Mouse (Mus musculus) T-helper 1 cell (primary cell): ENCODE measurements at regions not wholly inside any gene's neighbourhood (a gene's known extent, or its start where the extent isn't known, plus 50 kb on each side); places are given as distances from the start of the nearest gene placed in this dataset.

ENCODE experiments used
- in situ Hi-C: fragments of 300-600 bp; cut with MboI, MseI; formaldehyde crosslinking; loops from one replicate; pipeline ENCODE4 v1.15.1; 2025; ENCODE audit warnings: high pct_unique_total_duplicates

DNA sequence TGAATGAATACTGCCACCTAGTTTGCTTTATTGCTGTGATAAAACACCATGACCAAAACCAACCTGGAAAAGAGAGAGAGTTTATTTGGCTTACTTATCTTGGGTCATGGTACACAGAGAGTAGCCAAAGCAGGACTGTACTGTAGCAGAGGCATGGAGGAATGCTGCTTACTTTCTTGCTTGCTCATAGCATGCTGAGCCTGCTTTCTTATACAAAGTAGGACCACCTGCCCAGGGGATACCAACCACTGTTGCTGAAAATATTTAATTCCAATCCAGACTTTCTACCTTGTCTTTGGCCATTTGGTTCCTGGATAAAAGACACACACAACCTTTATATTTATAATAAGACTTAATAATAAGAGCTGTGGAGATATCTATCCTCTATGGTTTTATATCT is 142.2 kb upstream of the Cdkn2b start:
- in situ Hi-C loops, result no loop called here

DNA sequence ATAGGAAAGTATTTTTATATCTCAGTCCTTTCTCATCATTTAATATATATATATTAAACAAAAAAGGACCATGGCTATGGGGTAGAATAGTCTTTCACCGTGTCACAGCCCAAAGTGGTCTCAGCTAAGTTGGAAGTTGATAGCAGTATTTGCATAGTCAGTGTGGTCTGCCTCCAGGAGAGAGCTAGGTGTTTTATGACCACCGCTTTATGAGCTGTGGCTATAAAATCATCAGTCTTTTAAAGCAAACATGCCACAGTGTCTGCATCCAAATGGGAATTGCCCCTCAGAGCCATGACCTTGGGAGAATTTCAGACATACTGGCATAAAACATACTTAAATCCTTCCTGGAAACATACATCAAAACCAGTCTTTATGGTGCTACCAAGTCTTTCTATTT is 140.9 kb upstream of the Cdkn2b start:
- in situ Hi-C loops, result no loop called here

DNA sequence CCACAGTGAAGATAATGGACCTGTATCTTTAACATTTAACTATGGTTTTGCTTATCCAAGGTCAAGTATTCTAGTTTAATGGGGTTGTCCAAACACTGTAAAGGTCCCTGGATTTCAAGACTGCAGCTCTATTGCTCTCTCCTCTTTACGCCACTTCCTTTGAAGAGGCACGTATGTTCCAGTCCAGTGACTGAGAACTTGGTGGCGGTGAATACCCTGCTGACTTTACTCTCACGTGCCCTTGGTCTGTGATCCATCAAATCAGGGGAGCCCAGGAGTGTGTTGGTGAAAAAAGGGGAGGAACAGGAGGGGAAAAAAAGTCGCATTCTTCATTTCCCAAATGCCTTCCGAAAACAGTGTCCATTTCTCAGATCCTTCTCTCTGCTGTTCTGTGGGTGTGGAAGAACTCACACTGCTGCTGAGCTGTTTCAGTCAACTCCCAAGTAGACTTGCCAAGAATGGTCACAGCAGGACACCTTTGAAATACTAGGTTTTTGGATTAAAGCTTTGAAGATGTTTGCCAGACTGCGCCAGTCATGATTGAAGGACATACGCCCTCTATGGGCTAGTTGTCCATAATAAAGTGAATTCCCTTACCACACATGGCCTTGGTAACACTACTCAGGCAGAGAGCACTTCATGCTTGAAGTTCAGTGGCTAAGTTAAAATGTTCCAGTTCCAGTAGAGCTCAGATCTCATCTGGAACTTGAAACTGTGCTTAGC is 136.1 kb upstream of the Cdkn2b start:
- in situ Hi-C loops, result no loop called here

DNA sequence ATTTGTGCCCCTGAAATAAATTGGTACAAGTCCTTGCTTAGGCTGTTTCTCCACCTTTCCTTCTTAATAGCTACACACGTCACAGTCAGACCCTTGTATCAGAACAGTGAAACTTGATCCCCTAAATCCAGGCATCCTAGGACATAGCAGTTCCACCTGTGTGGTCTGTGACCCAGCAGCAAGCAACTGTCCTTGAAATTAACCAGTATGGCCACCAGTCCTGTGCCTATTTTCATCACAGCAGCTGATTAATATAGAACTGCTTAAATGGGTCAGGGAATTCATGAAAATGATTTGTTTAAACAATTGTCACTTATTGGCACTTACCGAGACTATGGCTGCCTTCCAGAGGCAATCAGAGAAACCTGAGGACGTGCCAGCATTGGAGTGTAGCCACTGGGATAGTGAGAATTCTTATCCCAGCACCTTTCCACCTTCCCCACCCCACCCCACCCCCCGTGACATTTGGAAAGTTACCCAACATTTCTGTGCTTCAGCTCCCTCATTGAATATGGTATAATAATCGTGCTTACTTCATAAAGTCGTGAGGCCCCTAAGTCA is 135.4 kb upstream of the Cdkn2b start:
- in situ Hi-C loops, result no loop called here

DNA sequence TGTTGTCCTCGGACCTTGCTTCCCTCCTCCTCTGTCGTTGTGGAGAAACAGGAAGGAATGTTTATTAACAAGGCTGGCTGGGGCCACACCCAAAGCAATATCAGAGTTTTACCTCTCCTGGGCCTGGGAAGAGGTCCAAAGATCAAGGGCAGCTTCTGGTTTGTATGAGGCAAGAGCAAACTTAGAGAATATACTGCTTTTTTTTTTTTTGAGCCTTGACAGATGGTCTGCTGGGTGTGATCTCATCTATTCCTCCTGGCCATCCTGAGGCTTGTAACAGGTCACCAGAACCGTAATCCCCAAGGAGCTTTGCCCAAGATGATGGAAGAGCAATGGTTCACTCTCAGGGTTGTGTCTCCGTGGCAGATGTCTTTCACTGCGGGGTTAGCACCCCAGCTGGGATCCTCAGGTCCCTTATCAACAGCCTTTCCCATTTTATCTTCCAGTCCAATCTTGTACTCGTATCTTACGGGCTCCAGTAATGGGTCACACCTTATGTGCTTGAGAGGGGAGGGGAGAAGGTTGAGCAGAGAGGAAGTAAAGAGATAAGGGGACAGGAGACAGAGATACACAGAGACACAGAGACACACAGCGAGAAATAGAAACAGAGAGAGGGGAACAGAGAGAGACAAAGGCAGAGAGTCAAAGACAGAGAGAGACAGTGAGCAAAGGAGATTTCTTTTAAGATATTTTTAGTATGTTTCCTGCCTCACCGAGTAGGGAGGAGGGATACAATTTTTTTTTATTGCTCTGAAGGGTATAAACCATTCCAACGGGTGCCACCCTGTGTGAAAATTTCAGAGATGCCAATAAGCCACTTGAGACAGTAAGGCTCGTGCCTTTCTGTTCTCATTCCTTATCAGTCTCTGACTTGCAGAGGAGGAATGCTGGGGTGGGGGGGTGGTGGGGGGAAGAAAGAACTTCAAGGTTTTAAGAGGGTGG is 134.6 kb upstream of the Cdkn2b start:
- in situ Hi-C loops, result no loop called here

DNA sequence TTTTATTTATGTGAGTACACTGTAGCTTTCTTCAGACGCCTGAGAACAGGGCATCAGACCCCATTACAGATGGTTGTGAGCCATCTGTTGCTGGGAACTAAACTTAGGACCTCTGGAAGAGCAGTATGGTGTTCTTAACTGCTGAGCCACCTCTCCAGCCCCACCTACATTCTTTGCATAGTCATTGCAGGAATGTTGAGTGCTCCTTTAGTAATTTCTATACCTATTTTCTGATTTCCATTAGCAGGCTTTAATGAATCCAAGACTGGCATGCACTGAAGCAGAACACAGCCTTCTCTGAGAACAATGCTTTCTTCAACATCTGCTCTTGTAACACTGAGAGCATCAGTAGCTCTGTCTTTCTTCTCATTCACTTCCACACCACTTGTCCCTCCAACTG is 131.7 kb upstream of the Cdkn2b start:
- in situ Hi-C loops, result no loop called here

DNA sequence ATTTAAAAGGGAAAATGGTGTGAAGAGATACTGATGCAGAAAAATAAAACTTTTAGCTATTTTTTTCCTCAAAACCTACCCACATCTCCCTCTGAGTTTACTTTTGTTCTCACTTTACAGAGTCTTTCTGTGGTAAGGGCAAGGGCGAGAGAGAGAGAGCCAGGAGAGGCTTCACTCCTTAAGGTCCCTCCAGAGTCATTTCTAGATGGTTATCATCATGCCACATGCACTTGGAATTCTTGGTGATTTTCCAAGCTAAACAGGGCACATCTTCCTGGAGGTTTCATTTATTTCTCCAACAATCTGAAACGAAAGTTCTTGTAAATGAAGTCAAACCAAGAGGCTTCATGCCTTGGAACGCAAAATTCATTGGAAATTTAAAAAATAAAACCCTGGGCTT is 130.0 kb upstream of the Cdkn2b start:
- in situ Hi-C loops, result no loop called here

DNA sequence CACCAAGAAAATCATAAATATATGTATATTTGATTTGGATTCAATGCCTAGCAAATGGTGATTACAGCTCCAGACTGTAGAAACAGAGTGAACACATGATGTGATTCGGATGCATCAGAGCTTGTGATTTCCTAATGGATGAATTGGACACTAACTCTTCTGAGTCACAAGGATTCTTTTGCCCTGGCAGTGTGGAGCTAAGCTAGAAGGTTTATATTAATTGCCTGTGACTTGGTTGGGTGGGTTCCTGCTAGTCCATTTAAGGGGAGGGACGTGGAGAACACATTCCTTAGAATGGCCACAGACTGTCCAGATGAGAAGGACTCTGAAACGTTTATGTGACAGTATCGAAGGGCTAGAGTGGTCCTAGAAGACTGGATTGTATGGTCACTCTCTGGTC is 129.5 kb upstream of the Cdkn2b start:
- in situ Hi-C loops, result no loop called here

DNA sequence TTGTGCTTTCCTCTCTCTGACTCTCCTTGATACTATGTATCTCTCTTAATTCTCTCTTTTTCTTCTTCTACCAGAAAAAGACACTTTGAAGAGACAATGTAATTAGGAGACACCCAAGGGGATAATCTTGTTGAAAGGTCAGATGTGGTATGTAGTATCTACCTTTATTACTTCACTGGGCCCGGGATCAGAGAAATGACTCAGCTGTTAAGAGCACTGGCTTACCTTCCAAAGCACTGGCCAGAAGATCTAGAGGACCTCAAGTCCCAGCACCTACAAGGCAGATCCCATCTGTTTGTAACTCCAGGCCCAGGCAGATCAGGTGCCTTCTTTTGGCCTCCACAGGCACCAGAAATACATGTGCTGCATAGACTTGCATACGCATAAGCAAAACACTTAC is 127.8 kb upstream of the Cdkn2b start:
- in situ Hi-C loops, result no loop called here

DNA sequence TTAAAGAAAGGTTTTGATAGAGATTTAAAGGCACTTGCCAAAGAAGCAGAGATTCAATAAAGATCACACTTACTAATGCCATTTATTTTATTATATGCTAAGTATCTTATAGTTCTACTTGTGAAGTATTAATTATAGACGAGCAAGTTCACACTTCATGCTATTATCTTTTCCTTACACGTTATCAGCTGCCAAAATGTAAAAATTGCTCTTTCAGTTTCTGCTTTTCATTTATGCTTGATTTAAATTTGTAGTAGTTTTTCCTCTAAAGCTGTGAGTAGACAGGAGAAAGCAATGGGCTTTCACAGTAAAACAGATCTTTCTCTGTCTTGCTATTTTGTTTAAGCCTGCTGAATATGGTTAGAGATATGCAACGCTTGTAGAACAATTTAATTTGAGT is 125.9 kb upstream of the Cdkn2b start:
- in situ Hi-C loops, result no loop called here

DNA sequence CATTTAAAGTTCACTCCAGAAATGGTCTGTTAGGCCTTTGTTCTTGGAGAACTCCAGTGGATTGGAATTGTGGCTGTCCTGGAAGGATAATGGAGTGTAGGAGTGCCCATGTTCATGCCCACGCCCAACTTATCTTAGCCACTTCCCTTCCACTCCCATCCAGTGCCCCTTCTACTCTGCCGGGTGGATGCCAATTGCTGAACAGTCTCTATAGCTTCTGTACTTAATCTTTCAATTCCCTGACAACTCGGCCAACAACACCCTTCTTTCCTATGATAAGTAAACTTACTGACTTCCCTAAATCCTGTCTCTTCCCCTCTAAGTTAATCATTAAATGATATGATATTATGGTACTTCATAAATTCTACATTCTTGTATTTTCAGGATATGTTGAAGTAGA is 123.3 kb upstream of the Cdkn2b start:
- in situ Hi-C loops, result no loop called here

DNA sequence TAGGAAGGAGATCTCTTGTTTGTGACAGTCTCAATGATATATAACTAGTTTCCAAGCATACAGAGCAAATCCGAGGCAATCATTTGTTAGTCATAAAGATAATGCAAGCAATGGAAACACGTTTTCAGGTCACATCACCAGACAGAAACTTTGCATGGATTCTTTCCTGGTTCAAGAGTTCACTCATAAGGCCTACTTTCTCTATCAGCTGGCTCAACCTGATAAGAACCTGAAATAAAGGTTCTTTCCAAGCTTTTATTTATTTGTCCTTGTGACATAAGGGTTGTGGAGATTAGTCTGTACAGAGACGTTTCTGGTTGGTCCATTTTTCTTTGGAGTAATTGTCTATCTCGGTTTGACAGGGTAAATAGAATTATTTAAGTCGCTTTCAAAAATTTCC is 122.7 kb upstream of the Cdkn2b start:
- in situ Hi-C loops, result no loop called here

DNA sequence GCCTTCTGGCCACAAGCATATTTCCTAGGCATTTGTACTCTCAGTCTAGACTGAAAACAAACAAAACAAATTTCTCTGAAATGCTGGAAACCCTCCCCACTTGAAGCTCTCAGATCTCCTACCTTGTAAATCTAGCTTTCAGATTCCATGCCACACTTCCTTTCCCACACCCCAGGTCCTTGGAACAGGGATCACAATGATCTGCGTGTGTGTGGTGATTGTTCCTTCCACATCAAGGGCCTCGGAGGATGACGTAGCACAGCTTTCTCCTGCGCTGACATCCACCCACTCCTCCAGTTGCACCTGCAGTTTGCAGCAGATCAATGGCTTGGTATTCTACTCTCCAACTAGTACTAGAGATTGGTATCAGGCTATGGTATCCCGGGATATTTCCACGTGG is 120.7 kb upstream of the Cdkn2b start:
- in situ Hi-C loops, result no loop called here

DNA sequence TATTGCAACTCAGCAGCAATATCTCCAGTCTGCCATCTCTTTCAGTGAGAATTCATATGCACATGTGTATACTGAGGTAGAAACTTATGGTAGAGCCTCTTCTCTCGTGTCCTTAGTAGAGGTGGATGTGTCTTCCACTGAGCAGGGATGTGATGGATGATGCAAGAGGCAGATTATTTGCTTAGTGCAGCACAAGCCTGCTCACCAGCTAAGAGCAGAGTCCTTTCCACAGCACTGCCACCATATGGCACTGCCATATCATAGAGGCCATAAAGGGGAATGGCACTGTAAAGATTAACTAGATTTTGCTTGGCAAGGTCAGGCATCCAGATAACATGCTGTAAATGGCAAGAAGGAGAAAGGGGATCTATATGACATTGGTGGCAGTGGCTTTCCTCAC is 117.6 kb upstream of the Cdkn2b start:
- in situ Hi-C loops, result no loop called here

DNA sequence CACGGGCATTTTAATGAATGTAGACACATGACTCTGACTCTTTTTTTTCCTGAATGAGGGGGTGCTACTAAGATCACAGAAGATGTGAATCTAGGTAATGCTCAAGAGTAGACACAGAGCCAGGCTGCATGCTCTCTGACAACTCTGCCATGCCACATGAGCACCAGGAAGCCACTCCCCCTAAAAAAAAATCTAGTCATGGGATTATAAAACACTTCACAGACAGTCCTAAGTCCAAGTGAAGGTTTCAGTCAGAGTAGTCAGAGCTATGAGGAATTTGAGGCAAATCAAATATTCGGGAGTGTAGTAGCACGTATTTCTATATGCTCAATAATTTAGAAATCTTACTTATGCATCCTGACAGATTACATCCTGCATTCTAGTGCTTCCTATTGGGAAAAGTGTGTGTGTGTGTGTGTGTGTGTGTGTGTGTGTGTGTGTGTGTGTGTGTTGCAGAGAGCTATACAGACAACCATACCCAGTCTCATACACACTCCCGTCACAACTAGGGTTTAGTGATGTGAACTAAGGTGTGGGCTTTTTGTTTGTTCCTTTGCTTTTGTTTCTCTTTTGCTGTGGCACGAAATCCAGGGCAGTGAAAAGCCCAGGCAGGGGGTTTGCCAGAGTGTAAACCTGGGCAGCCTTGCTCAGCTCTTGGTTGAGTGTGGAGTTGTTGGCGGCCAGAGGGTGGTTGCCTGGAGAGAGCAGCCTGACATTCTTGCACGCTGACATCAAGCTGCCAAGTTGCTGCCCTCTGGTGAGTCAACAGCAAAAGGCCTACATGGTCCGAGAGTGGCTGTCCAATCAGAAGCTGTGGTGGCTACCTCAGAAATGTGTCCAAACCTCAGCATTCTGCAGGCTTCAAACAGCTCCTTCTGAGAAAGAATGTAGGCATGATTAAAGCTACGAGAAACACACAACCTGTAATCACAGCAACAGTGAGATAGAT is 116.8 kb upstream of the Cdkn2b start:
- in situ Hi-C loops, result no loop called here

DNA sequence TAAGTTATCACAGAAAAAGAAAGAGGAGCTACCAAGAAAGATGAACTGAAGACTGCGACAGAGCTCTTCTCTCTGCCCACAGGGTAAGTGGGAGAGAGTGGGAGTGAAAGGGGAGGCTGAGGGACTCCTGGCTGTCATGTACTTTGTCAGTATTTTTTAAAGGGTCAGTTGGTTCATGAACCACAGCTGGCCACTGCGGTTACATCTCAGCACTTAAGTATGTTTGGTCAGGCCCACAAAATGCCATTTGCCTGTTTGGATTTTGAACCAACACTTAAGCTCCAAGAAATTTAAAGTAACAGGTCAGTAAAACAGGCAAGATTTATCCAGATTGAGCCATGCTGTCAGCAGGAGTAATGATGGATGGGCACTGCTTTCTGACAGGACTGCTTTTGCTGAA is 115.1 kb upstream of the Cdkn2b start:
- in situ Hi-C loops, result no loop called here

DNA sequence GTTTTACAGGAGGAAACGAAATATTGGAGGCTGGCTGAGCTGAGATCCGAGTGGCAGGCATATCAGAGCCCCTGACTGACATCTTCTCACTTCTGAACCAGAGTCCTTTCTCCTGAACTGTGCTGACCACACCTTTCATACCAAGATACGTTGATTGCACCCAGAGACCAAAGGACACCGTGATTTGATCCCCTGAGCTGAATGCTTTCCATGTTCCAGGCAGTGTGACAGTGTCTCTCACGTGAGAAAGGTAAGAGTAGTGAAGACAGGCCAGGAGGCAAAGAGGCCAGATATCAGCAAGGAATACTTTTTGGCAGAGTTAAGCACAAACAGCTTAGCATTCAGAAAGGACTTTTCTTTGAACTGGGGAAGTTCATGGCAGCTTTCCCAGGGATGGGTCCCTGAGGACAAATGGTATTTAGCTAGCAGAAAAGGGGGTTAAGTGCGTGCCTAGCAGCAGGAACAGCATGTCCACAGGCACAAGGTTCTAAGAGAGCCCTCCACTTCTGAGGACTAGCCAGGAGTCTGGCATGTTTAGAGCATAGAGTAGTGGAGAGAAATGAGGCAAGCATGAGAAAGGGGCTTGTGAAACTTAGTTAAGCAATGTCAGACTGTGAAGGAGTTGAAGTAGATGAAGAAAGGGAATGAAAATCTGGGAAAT is 111.0 kb upstream of the Cdkn2b start:
- in situ Hi-C loops, result no loop called here

DNA sequence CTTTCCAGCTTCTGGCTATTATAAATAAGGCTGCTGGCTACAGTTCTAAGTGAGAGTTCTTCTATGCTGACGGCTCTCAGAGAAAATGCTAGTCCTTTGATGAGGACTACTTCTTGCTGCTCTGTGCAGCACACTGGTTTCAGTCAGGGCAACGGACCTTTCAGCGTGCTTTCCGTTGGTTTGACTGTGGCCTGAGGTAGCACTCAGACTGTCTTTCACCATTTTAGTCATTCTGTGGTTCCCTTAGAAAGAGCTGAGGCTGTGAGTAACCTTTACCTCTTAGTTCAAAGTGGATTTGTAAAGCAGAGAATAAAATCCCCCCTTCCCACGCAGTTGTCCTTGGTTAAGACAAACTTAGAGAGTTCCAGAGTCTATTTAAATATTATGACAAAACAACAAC is 110.0 kb upstream of the Cdkn2b start:
- in situ Hi-C loops, result no loop called here

DNA sequence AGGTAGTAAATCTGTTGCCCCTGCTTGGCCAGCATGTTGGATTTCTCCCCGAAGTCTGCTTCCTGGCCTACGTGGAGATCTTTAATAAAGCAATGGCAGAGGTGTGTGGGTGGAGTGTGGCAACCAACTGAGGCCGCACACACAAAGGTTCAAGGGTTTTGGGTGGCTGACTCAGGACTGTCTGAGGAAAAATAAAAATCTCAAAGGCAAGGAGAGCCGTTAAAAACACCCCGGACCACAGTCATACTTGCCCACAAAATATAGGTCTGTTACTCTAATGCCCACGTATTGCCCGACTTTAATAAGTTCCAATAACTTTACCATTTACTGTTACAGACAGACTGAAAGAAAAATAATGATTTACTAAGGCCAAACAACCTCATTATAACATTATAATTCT is 108.7 kb upstream of the Cdkn2b start:
- in situ Hi-C loops, result no loop called here

DNA sequence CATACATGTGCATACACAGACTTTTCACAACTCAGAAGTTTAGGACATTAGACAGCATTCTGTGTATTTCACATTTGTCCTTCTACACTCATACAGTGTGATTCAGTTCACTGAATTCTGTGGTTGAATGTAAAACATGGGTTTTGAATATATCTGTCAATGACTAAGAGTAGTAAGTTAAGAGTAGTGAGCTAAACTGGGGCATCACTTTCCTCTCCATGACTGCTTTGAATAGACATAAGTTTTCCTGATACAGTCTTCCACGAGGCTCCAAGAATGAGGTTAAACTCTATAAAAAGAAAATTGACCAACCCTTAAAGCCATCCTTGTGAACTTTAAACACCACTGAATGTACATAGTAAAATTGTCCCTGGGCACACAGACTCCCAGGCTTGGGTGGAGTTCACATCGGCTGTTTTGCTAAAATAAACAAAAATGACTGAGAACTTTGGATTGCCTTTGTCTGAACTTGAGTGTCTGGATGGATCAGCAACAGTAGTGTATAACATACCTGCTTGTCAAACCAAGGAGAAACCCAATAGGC is 94.9 kb upstream of the Cdkn2b start:
- in situ Hi-C loops, result no loop called here

DNA sequence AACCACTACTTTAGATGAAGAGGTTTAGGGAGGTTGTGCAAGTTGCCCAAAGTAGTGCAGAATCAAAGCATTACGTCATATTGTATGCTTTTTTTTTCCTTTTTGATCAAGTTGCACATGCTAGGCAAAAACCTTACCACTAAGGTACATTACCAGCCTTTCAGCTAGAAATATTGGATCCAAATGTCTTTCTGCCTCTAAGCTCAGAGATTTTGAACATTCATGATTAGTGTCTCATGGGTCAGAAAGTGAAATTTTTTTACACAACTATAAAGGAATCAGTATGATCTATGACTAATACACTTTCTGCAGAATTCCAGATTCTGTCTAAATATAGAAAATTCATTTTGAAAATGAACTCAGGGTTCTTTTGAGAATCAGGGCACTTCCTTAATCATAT is 92.3 kb upstream of the Cdkn2b start:
- in situ Hi-C loops, result no loop called here
